Mouse (Mus musculus) liver, embryonic 15.5 days (tissue): ENCODE measurements around the gene Psmd6. TPM values are rescaled to one million over a fixed set of nuclear protein-coding genes. Genes with fewer than 3 reads are reported as not detected.

ENCODE experiments used
- ATAC-seq: fragments of 200-750 bp; cut with Nextera tagmentation; 2 replicates; pipeline ENCODE4 v1.8.0; 2017; ENCODE audit warnings: moderate number of reproducible peaks, mild to moderate bottlenecking, moderate library complexity; ENCODE audit not compliant: insufficient read depth
- H3K27ac ChIP-seq: fragments of 300-500 bp; sonication (generic); replicated peaks from 2 replicates; pipeline ENCODE4 v1.5.1; 2015; ENCODE audit warnings: mild to moderate bottlenecking, inconsistent platforms
- H3K27me3 ChIP-seq: fragments of 300-500 bp; sonication (generic); 2 replicates; pipeline ENCODE4 v1.6.1; 2015; ENCODE audit warnings: mild to moderate bottlenecking, inconsistent platforms
- H3K36me3 ChIP-seq: fragments of 300-500 bp; sonication (generic); replicated peaks from 2 replicates; pipeline ENCODE4 v1.6.1; 2015; ENCODE audit warnings: moderate library complexity, mild to moderate bottlenecking, inconsistent platforms
- H3K4me1 ChIP-seq: fragments of 300-500 bp; sonication (generic); replicated peaks from 2 replicates; pipeline ENCODE4 v1.6.1; 2015; ENCODE audit warnings: inconsistent platforms
- H3K4me2 ChIP-seq: fragments of 300-500 bp; sonication (generic); 2 replicates; pipeline ENCODE4 v1.6.1; 2015; ENCODE audit warnings: moderate library complexity, mild to moderate bottlenecking, inconsistent platforms
- H3K4me3 ChIP-seq: fragments of 300-500 bp; sonication (generic); replicated peaks from 2 replicates; pipeline ENCODE4 v1.5.1; 2015; ENCODE audit warnings: mild to moderate bottlenecking, inconsistent platforms
- H3K9ac ChIP-seq: fragments of 300-500 bp; sonication (generic); 2 replicates; pipeline ENCODE4 v1.6.1; 2015; ENCODE audit warnings: moderate library complexity, mild to moderate bottlenecking, inconsistent platforms
- H3K9me3 ChIP-seq: fragments of 300-500 bp; sonication (generic); replicated peaks from 2 replicates; pipeline ENCODE4 v1.6.1; 2016; ENCODE audit warnings: inconsistent platforms
- WGBS: fragments of 180-500 bp; shearing (Covaris S2); methylation state at CpG from one replicate; pipeline ENCODE4 v1.1.7; 2015; ENCODE audit warnings: mixed read lengths; ENCODE audit not compliant: insufficient replicate concordance; 5-methylcytosine and 5-hydroxymethylcytosine counted together
- polyA plus RNA-seq: library from polyadenylated mRNA; unstranded; fragments of >200 nt; fragmentation: Nextera tagmentation; extraction: Ambion mirVana; gene quantifications from 2 replicates; pipeline ENCODE4 v1.2.1, GENCODE M21; 2015

Psmd6 gene
- polyA plus RNA-seq, 1 experiment from 2014 or later: 116 TPM

DNA sequence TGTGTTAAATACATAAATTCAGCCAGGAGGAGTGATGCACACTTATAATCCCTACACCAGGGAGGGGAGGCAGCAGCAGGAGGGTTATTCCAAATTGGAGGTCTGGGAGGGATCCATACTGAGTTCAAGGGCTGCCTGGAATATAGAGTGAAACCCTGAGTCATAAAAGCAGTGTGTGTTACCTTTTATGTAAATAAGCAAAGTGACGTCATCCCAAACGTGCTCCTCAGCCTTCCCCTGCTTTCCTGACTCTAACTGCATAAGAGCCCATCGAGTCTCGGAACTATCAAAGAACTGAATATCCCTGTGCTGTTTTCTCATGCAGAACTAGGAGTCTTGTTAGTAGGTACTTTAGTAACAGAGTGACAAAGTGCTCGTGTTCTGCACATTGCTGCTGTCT, 57.4 kb downstream of the Psmd6 start:
- no peak for ATAC-seq
- Histone ChIP-seq H3K27ac (no peak overlapping the region), H3K9me3 (no peaks in the 10 kb centered on the region), H3K4me1 (peaks cover 32% of the 10 kb centered on the region), H3K4me2 (no peak overlapping the region), H3K36me3 (peaks cover 4% of the 10 kb centered on the region; the same call in 1 of the 2 replicates), H3K27me3 (no peaks in the 10 kb centered on the region), H3K9ac (no peak overlapping the region), H3K4me3 (no peak overlapping the region)
- WGBS: 62% methylated on average over 5 of the region's 5 CpGs

DNA sequence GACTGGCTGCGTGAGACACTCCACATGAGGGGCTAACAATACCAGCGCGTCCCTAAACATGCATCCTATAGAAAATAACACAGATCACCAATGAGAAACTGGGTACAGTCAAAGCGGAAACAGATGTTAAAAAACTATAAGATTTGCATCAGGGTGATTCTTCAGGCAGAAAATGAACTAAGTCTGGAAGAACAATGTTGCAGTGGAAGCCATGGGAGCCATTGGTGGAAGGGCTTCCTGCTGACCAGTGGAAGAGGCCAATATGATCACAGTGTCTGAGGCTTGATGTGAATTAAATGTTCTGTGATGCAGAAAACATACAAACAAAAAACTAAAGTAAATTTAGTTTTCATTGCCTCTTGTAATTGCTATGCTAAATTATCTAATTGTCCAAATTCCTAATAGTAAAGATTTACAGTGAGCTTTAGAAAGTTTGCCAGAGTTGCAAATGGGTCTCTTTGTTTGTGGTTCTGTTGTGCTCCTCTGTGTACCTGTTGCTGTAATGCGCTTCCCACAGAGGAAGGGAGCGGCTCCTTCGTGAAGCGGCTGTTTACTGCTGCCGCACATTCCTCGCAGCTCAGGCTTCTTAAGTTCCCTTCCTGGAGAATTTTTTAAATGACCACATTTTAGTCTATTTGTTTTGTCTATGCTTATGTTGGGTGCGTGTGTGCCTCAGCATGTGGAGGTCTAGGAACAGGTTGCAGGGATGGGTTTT, 58.1 kb downstream of the Psmd6 start:
- no peak overlapping the region for H3K4me2 ChIP-seq
- ATAC-seq: no peak
- WGBS: 79% methylated on average over 11 of the region's 11 CpGs
- H3K36me3 ChIP-seq: peaks cover 7% of the 10 kb centered on the region; the same call in 1 of the 2 replicates
- H3K27ac ChIP-seq: no peak overlapping the region
- H3K4me1 ChIP-seq: peaks cover 25% of the 10 kb centered on the region
- H3K9ac ChIP-seq: no peak overlapping the region
- no peaks in the 10 kb centered on the region for H3K9me3 ChIP-seq
- H3K27me3 ChIP-seq: no peaks in the 10 kb centered on the region
- no peak overlapping the region for H3K4me3 ChIP-seq

Other genes with a start within 250 kb of the Psmd6 start
- not detected in 2 replicates for gene Gm281, start 206.5 kb downstream of the Psmd6 start, polyA plus RNA-seq
- gene Atxn7, start 159.5 kb downstream of the Psmd6 start, polyA plus RNA-seq: 0.94 and 1.5 TPM in 2 replicates
- 63.4 and 72.1 TPM in 2 replicates for gene Thoc7, start 159.1 kb downstream of the Psmd6 start, polyA plus RNA-seq
- gene Olfr720, start 65.9 kb upstream of the Psmd6 start, polyA plus RNA-seq: not detected in 2 replicates
- not detected in 2 replicates for gene Olfr31, start 201.8 kb upstream of the Psmd6 start, polyA plus RNA-seq
- gene Il3ra, start 225.3 kb upstream of the Psmd6 start, polyA plus RNA-seq: 3.3 and 3.6 TPM in 2 replicates